In genomic region chr16:78931287-78932025, GRCm38 (mm10) we compare ENCODE assay signal across 9 mouse cellular contexts. TPM values are rescaled to one million over a fixed set of nuclear protein-coding genes. Genes with fewer than 3 reads are reported as not detected.
DNase-seq lines count a peak whose midpoint lies in the region; ATAC-seq and TF ChIP-seq lines count a peak whose summit lies in the region.
"Had no signal": no experiment of that assay in that cellular context is flagged by ENCODE, and none has a peak within 500 bp of the region (broad histone marks: within the 10 kb centered on the region; RNA-seq: fewer than 3 reads in every experiment).

No protein-coding gene starts in this region.

- WGBS in liver, embryonic 13.5 days (ENCODE audit: insufficient replicate concordance) = 14% methylated on average over 16 of the region's 16 CpGs
- WGBS in stomach, postnatal 0 days = 11% methylated on average over 16 of the region's 16 CpGs

- H3K4me2 ChIP-seq in liver, embryonic 13.5 days = peak overlapping the region; percentile 17; the same call in 1 of the 2 replicates
- peak overlapping the region; percentile 70 for H3K4me2 ChIP-seq in stomach, postnatal 0 days (replicated peaks; ENCODE audit: low read depth)

- no peak overlapping the region for H3K4me3 ChIP-seq in liver, embryonic 13.5 days (replicated peaks)
- H3K4me3 ChIP-seq in stomach, postnatal 0 days (ENCODE audit: low read depth, low read length) = peak overlapping the region; percentile 42

- no peak overlapping the region for H3K27ac ChIP-seq in liver, embryonic 13.5 days
- H3K27ac ChIP-seq in stomach, postnatal 0 days (replicated peaks) = no peak overlapping the region

- no peaks in the 10 kb centered on the region for H3K36me3 ChIP-seq in liver, embryonic 13.5 days
- H3K36me3 ChIP-seq in stomach, postnatal 0 days (ENCODE audit: control insufficient read depth, insufficient read depth, low read length) = no peaks in the 10 kb centered on the region

- TF ChIP-seq CTCF in stomach, postnatal 0 days (IDR thresholded peaks at IDR 0.05; ENCODE audit: low read depth) = 0 out of 2 replicates have a peak, but pooled peaks have one; percentile 14

- TF ChIP-seq EP300 in stomach, postnatal 0 days (optimal IDR thresholded peaks at IDR 0.05) = no peak

- peaks cover 6% of the 10 kb centered on the region; the same call in 1 of the 2 replicates for H3K27me3 ChIP-seq in liver, embryonic 13.5 days
- H3K27me3 ChIP-seq in stomach, postnatal 0 days (ENCODE audit: control insufficient read depth, insufficient read depth, low read length) = no peaks in the 10 kb centered on the region

- peak; percentile 9 to 10 for DNase-seq in cerebellum, postnatal 14 days
- no peak for DNase-seq in cerebellum, adult 11-12 months
- peak; percentile 2 for DNase-seq in ovary, postnatal 36 days (ENCODE audit: low spot score)
- DNase-seq in ovary, adult 18-20 months (ENCODE audit: low spot score) = no peak
- DNase-seq in liver, embryonic 13.5 days = no peak
- peak; percentile 37 for DNase-seq in stomach, postnatal 0 days (ENCODE audit: low spot score)
- no peak for DNase-seq in spleen, postnatal 14 days (ENCODE audit: low spot score in 2 of 2)

- H3K4me1 ChIP-seq in liver, embryonic 13.5 days (replicated peaks) = no peaks in the 10 kb centered on the region
- H3K4me1 ChIP-seq in stomach, postnatal 0 days (replicated peaks; ENCODE audit: control insufficient read depth, insufficient read depth) = no peaks in the 10 kb centered on the region

- H3K9ac ChIP-seq in liver, embryonic 13.5 days = no peak overlapping the region
- H3K9ac ChIP-seq in stomach, postnatal 0 days (ENCODE audit: low read length) = peak overlapping the region; percentile 56

- no peaks in the 10 kb centered on the region for H3K9me3 ChIP-seq in liver, embryonic 13.5 days (replicated peaks)
- H3K9me3 ChIP-seq in stomach, postnatal 0 days (ENCODE audit: control insufficient read depth, low read length) = no peaks in the 10 kb centered on the region

- ATAC-seq in liver, embryonic 13.5 days (ENCODE audit: low read depth) = no peak
- peak; percentile 38 for ATAC-seq in stomach, postnatal 0 days (ENCODE audit: low FRiP score, low TSS enrichment)
- no peak for ATAC-seq in erythroid progenitor cell, adult 5-6 weeks (replicated peaks; ENCODE audit: low FRiP score, poor library complexity, severe bottlenecking)

RNA-seq across cellular contexts. Expression of gene Chodl, which starts 0.7 kb away (rescaled TPM):
- 0.27 and 0.58 TPM in 2 replicates for polyA plus RNA-seq in liver, embryonic 13.5 days (2015; fragmentation: Nextera tagmentation; extraction: Ambion mirVana)
- polyA plus RNA-seq in stomach, postnatal 0 days (2015; fragmentation: Nextera tagmentation; extraction: Ambion mirVana) = 21.1 and 27.1 TPM in 2 replicates
- not detected in 2 replicates for total RNA-seq in erythroid progenitor cell, adult 5-6 weeks (2015; ENCODE audit: low replicate concordance)
- total RNA-seq in erythroid progenitor cell, adult 5-6 weeks (2017; ENCODE audit: low replicate concordance) = not detected in 2 replicates
- polyA plus RNA-seq: C2C12 had no signal

Comparison
In these comparisons a context has a peak if more than half of its experiments do, and no peak if none do; other contexts are left out.
1. DNase-seq: peak in cerebellum, postnatal 14 days (2 of 2), ovary, postnatal 36 days (single experiment) and stomach, postnatal 0 days (single experiment); none in cerebellum, adult 11-12 months (single experiment), ovary, adult 18-20 months (single experiment), liver, embryonic 13.5 days (single experiment) and spleen, postnatal 14 days (0 of 2).
2. RNA of gene Chodl, which starts 0.7 kb away (polyA plus RNA-seq): 21.1 to 27.1 TPM in stomach, postnatal 0 days; 0.27 to 0.58 TPM in liver, embryonic 13.5 days; every median in the first group is over 10 times any median in the second.